Mouse (Mus musculus) stomach, postnatal 0 days (tissue): ENCODE measurements around the gene Hist1h4f.

Experiments
- CTCF ChIP-seq: IDR thresholded peaks from 2 replicates; pipeline ENCODE4 v1.5.1; 2016; ENCODE audit warnings: antibody characterized with exemption, low read depth, mild to moderate bottlenecking, moderate library complexity
- EP300 ChIP-seq: optimal IDR thresholded peaks from 2 replicates; pipeline ENCODE3; 2016; ENCODE audit warnings: antibody characterized with exemption

DNA sequence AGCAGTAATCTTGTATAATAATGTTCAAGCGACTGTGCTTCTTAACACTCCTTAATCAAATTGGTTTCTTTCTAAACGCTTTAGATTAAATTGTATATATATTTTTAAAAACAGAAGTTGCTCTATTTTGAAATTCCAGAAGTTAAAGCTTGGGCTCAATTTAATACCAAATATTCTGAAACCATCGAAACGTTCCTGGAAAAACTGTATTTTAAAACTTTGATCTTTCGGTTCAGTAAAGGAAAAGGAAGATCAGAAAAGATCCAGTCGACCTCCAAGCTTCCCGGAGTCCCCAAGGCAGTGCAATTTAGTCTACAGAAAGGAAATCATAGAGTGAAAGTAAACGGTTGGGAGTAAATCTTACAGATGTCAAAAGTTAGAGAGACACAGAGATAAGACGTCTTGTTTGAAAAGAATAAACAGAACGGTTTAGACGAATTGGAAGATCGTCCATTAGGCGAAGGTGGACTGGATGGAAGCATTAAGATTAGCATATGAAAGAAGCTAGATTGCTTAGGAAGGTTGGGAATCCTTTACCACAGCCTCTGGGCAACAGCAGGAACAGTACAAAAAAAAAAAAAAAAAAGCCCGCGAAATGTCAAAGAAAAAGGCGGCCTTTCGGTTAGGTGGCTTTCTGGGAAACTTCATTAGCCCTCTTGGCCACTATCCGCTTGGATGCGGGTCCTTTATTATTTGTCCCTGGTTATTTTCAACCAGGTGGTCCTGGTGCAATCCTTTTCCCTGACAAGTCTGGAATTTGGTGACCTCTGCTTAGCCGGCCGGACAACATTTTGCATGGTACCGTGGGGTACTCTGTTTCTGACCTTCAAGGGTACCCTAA, 34.9 kb upstream of the Hist1h4f start:
- TF ChIP-seq CTCF (no peak), EP300 (no peak)
